Mouse (Mus musculus) limb, embryonic 13.5 days (tissue): Measurements from ENCODE around the gene Snip1. TPM values are rescaled to one million over a fixed set of nuclear protein-coding genes. Genes with fewer than 3 reads are reported as not detected.

Source experiments
- ATAC-seq: fragments of 200-750 bp; cut with Nextera tagmentation; 2 replicates; pipeline ENCODE4 v1.8.0; 2017; ENCODE audit warnings: low read depth, moderate number of reproducible peaks, moderate TSS enrichment; ENCODE audit not compliant: low FRiP score
- H3K27ac ChIP-seq: fragments of 300-500 bp; sonication (generic); 2 replicates; pipeline ENCODE4 v1.5.1; 2015; ENCODE audit warnings: inconsistent platforms, mild to moderate bottlenecking, moderate library complexity
- H3K27me3 ChIP-seq: fragments of 300-500 bp; sonication (generic); 2 replicates; pipeline ENCODE4 v1.6.1; 2015; ENCODE audit warnings: mild to moderate bottlenecking, inconsistent platforms
- H3K36me3 ChIP-seq: fragments of 300-500 bp; sonication (generic); 2 replicates; pipeline ENCODE4 v1.6.1; 2015; ENCODE audit warnings: inconsistent platforms, mild to moderate bottlenecking, moderate library complexity
- H3K4me1 ChIP-seq: fragments of 300-500 bp; sonication (generic); 2 replicates; pipeline ENCODE4 v1.6.1; 2015; ENCODE audit warnings: inconsistent platforms
- H3K4me2 ChIP-seq: fragments of 300-500 bp; sonication (generic); replicated peaks from 2 replicates; pipeline ENCODE4 v1.6.1; 2015; ENCODE audit warnings: inconsistent platforms, mild to moderate bottlenecking, moderate library complexity
- H3K4me3 ChIP-seq: fragments of 300-500 bp; sonication (generic); 2 replicates; pipeline ENCODE4 v1.5.1; 2015; ENCODE audit warnings: moderate library complexity, mild to moderate bottlenecking, inconsistent platforms
- H3K9ac ChIP-seq: fragments of 300-500 bp; sonication (generic); 2 replicates; pipeline ENCODE4 v1.6.1; 2015; ENCODE audit warnings: mild to moderate bottlenecking, inconsistent platforms
- H3K9me3 ChIP-seq: fragments of 300-500 bp; sonication (generic); 2 replicates; pipeline ENCODE4 v1.6.1; 2016; ENCODE audit warnings: inconsistent platforms
- WGBS: fragments of 180-500 bp; shearing (Covaris S2); methylation state at CpG from one replicate; pipeline ENCODE4 v1.1.7; 2015; 5-methylcytosine and 5-hydroxymethylcytosine counted together
- polyA plus RNA-seq: library from polyadenylated mRNA; unstranded; fragments of >200 nt; fragmentation: Nextera tagmentation; extraction: Ambion mirVana; gene quantifications from 2 replicates; pipeline ENCODE4 v1.2.1, GENCODE M21; 2015

Gene Snip1
- 32.6 and 33.0 TPM in 2 replicates for polyA plus RNA-seq

- Histone ChIP-seq H3K27me3 (peaks cover 15% of the 10 kb centered on the region), H3K4me2 (peak within 1 kb of the TSS; percentile 87), H3K9me3 (no peaks in the 10 kb centered on the region), H3K4me3 (peak within 1 kb of the TSS; percentile 92), H3K4me1 (peaks cover 12% of the 10 kb centered on the region), H3K9ac (peak within 1 kb of the TSS; percentile 94), H3K27ac (no peak within 1 kb of the TSS; the same call in 1 of the 2 replicates), H3K36me3 (peaks cover 36% of the 10 kb centered on the region)
- peak; percentile 91 for ATAC-seq
- WGBS: under 1% methylated on average over 78 of the region's 78 CpGs
Measured at GRCm38 (mm10) chr4:125066490-125067370, at the start of gene Snip1. Gene Snip1, plus strand, starts transcription at chr4:125066672.

- Histone ChIP-seq H3K27ac (no peak overlapping the region), H3K36me3 (no peaks in the 10 kb centered on the region), H3K4me2 (no peak overlapping the region), H3K27me3 (peaks cover 75% of the 10 kb centered on the region), H3K4me3 (no peak overlapping the region), H3K9ac (no peak overlapping the region), H3K4me1 (no peaks in the 10 kb centered on the region), H3K9me3 (no peaks in the 10 kb centered on the region)
- no peak for ATAC-seq
- 77% methylated on average over 11 of the region's 11 CpGs for WGBS
Measured at GRCm38 (mm10) chr4:125017431-125017830, 49.0 kb upstream of the Snip1 start.

DNA sequence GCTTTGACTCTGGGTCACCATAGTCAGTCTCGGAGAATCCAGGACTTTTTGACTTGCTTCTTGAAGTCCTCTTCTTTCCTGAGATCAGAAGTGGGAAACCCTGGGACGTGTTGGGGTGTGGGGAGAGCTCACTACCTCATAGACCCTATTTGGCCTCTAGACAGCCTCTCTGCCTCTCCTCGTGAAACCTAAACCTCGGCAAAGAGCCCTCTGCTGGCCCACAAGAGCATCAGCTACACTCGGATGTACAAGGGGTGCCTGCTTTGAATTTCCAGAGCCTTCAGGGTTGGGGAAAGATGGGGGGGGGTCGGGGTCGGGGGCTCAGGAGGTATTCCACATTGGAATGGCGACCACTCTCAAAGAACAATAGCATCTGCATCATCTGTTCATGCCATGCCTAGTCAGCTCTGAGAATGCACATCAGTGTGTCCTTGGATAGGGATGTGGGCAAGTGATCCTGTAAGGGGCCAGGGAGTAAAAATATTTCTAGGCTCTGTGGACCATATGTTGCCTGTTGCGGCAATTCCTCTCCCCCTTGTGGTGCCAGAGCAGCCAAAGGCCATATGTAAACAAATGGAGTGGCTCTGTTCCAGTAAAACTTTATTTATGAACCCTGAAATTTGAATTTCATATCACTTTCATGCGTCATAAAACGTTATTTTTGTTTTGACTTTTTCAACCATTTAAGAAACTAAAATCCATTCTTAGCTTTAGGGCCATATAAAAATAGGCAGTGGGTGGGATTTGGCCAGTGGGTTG lies 45.5 kb upstream of the Snip1 start:
- H3K27ac ChIP-seq: no peak overlapping the region
- H3K4me3 ChIP-seq: no peak overlapping the region
- no peak overlapping the region for H3K9ac ChIP-seq
- no peak overlapping the region for H3K4me2 ChIP-seq
- no peaks in the 10 kb centered on the region for H3K4me1 ChIP-seq
- peaks cover 75% of the 10 kb centered on the region for H3K27me3 ChIP-seq
- H3K36me3 ChIP-seq: no peaks in the 10 kb centered on the region
- no peaks in the 10 kb centered on the region for H3K9me3 ChIP-seq
- no peak for ATAC-seq
- 27% methylated on average over 11 of the region's 11 CpGs for WGBS

- no peaks in the 10 kb centered on the region for H3K9me3 ChIP-seq
- peaks cover 12% of the 10 kb centered on the region for H3K4me1 ChIP-seq
- H3K4me3 ChIP-seq: peak overlapping the region; percentile 98
- H3K36me3 ChIP-seq: peaks cover 14% of the 10 kb centered on the region
- no peak overlapping the region for H3K27ac ChIP-seq
- WGBS: under 1% methylated on average over 50 of the region's 50 CpGs
- H3K9ac ChIP-seq: peak overlapping the region; percentile 93
- peak overlapping the region; percentile 96 for H3K4me2 ChIP-seq
- ATAC-seq: peak; percentile 97
- H3K27me3 ChIP-seq: peaks cover 30% of the 10 kb centered on the region
Measured at GRCm38 (mm10) chr4:125029891-125030614, 36.4 kb upstream of the Snip1 start.

DNA sequence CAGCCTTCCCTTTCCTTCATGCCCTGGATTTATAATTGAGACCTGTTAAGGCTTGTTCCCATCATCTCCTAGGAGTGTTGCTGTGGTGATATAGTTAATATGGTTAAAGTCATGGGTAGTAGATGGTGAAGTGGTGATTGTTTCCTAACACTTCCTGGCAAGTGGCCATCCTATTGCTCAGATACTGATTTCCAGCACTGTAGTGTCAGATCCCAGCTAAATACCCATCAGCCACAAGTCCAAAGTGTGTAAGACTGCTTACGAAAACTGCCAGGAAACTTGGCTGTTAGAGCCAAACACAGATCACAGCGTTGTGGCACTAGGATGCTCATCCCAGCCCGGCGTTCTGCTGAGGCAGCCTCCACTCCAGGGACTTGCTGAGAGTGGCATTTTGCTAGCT lies 32.1 kb upstream of the Snip1 start:
- no peak overlapping the region for H3K4me3 ChIP-seq
- ATAC-seq: no peak
- H3K36me3 ChIP-seq: peaks cover 48% of the 10 kb centered on the region
- H3K4me1 ChIP-seq: peaks cover 12% of the 10 kb centered on the region
- H3K9ac ChIP-seq: no peak overlapping the region
- H3K27ac ChIP-seq: no peak overlapping the region
- H3K27me3 ChIP-seq: no peaks in the 10 kb centered on the region
- 91% methylated on average over 4 of the region's 4 CpGs for WGBS
- no peak overlapping the region for H3K4me2 ChIP-seq
- no peaks in the 10 kb centered on the region for H3K9me3 ChIP-seq

- H3K36me3 ChIP-seq: peaks cover 96% of the 10 kb centered on the region
Measured at GRCm38 (mm10) chr4:125044454-125044853, 22.0 kb upstream of the Snip1 start.

DNA sequence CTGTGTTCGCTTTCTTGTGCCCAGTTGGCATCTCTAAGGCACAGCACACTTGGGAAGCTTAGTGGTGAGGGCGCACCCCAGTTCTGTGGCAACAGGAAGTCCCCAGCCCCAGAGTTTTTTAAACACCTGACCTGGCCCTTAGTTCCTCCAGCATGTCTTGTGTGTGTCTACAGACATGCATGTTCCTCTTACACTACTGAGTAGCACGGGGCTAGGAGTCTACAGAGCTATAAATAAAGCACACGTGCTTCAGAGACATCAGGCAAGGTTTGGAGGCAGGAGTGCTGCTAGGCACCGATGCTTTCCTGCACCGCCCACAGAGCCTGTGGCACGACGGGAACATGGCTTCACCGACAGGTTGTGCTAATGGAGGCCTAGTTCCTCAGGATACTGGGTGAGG lies 11.1 kb upstream of the Snip1 start:
- Histone ChIP-seq H3K27me3 (no peaks in the 10 kb centered on the region), H3K4me2 (no peak overlapping the region), H3K9ac (no peak overlapping the region), H3K9me3 (no peaks in the 10 kb centered on the region), H3K4me3 (no peak overlapping the region), H3K36me3 (peaks cover 58% of the 10 kb centered on the region), H3K4me1 (peaks cover 24% of the 10 kb centered on the region), H3K27ac (no peak overlapping the region)
- WGBS: 85% methylated on average over 9 of the region's 9 CpGs
- ATAC-seq: no peak

More at GRCm38 (mm10) chr4:125044454-125044853, 22.0 kb upstream of the Snip1 start:
- Histone ChIP-seq H3K9me3 (no peaks in the 10 kb centered on the region), H3K27ac (no peak overlapping the region), H3K27me3 (no peaks in the 10 kb centered on the region), H3K4me2 (no peak overlapping the region), H3K9ac (no peak overlapping the region), H3K4me3 (no peak overlapping the region), H3K4me1 (no peaks in the 10 kb centered on the region)
- no peak for ATAC-seq
- 84% methylated on average over 7 of the region's 7 CpGs for WGBS

GRCm38 (mm10) chr4:125056476-125056875 lies 10.0 kb upstream of the Snip1 start:
- 21% methylated on average over 4 of the region's 4 CpGs for WGBS
- no peak overlapping the region; the same call in 1 of the 2 replicates for H3K27ac ChIP-seq
- ATAC-seq: no peak

GRCm38 (mm10) chr4:125057273-125057672 lies 9.2 kb upstream of the Snip1 start:
- WGBS: 35% methylated on average over 3 of the region's 3 CpGs
- no peak overlapping the region; the same call in 1 of the 2 replicates for H3K27ac ChIP-seq
- H3K4me2 ChIP-seq: no peak overlapping the region
- H3K9ac ChIP-seq: no peak overlapping the region
- peaks cover 24% of the 10 kb centered on the region for H3K4me1 ChIP-seq
- no peaks in the 10 kb centered on the region for H3K9me3 ChIP-seq
- H3K36me3 ChIP-seq: peaks cover 40% of the 10 kb centered on the region
- no peaks in the 10 kb centered on the region for H3K27me3 ChIP-seq
- no peak overlapping the region for H3K4me3 ChIP-seq
- no peak for ATAC-seq

More at GRCm38 (mm10) chr4:125056476-125056875, 10.0 kb upstream of the Snip1 start:
- no peaks in the 10 kb centered on the region for H3K27me3 ChIP-seq
- no peak overlapping the region for H3K4me3 ChIP-seq
- no peaks in the 10 kb centered on the region for H3K9me3 ChIP-seq
- peaks cover 48% of the 10 kb centered on the region for H3K36me3 ChIP-seq
- no peak overlapping the region; the same call in 1 of the 2 replicates for H3K9ac ChIP-seq
- no peak overlapping the region for H3K4me2 ChIP-seq
- peaks cover 24% of the 10 kb centered on the region for H3K4me1 ChIP-seq

DNA sequence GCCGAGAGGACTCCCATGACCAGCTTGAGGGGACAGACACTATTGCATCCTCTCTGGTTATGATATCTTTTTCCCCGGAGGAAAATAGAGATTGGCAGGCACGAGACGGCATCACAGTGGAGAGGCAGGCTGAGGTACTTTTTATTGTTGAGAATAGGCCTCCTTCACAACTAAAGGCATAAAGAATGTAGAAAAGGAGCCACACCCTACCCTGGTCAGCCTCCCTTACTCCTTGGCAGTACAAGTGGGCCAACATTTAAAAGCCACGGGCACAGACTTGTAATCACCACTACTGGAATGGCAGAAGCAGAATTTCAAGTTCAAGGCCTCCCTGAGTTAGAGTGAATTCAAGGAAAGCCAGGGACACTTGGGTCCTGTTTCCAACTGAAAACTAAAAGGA lies 8.4 kb upstream of the Snip1 start:
- Histone ChIP-seq H3K36me3 (peaks cover 34% of the 10 kb centered on the region), H3K4me3 (no peak overlapping the region), H3K27me3 (no peaks in the 10 kb centered on the region), H3K4me1 (peaks cover 24% of the 10 kb centered on the region), H3K9me3 (no peaks in the 10 kb centered on the region), H3K4me2 (no peak overlapping the region), H3K27ac (no peak overlapping the region), H3K9ac (0 out of 2 replicates have a peak overlapping the region, but pooled peaks have one; percentile 15)
- no peak for ATAC-seq
- 50% methylated on average over 5 of the region's 5 CpGs for WGBS

- peaks cover 7% of the 10 kb centered on the region for H3K27me3 ChIP-seq
- 4% methylated on average over 8 of the region's 8 CpGs for WGBS
- H3K9ac ChIP-seq: no peak overlapping the region
- ATAC-seq: peak; percentile 68; the same call in 1 of the 2 replicates
- H3K4me3 ChIP-seq: no peak overlapping the region
- H3K4me1 ChIP-seq: peaks cover 24% of the 10 kb centered on the region
- H3K27ac ChIP-seq: no peak overlapping the region
- H3K9me3 ChIP-seq: no peaks in the 10 kb centered on the region
- H3K36me3 ChIP-seq: peaks cover 24% of the 10 kb centered on the region
- H3K4me2 ChIP-seq: peak overlapping the region; percentile 45
Measured at GRCm38 (mm10) chr4:125059025-125059424, 7.4 kb upstream of the Snip1 start.
